Mouse (Mus musculus): ENCODE results near the gene Crb1. TPM values are rescaled to one million over a fixed set of nuclear protein-coding genes. Genes with fewer than 3 reads are reported as not detected.

The Crb1 gene
- polyA plus RNA-seq, 2 experiments = not detected

GRCm38 (mm10) chr1:139340178-139340859, 36.6 kb downstream of the Crb1 start:
- Histone ChIP-seq H3K4me2 (ENCODE audit: low read depth) (no peak overlapping the region), H3K4me1 (replicated peaks; ENCODE audit: control insufficient read depth in 2 of 2, insufficient read depth in 2 of 2, low read length in 1 of 2) (no peaks in the 10 kb centered on the region), H3K9ac (replicated peaks) (no peak overlapping the region), H3K27me3 (ENCODE audit: control insufficient read depth, insufficient read depth, low read length) (no peaks in the 10 kb centered on the region), H3K27ac (no peak overlapping the region), H3K9me3 (ENCODE audit: control insufficient read depth, low read length) (no peaks in the 10 kb centered on the region), H3K4me3 (ENCODE audit: insufficient read depth in 1 of 2, low read depth in 2 of 2, low read length in 2 of 2) (no peak overlapping the region), H3K36me3 (replicated peaks; ENCODE audit: control insufficient read depth, insufficient read depth, low read depth) (no peaks in the 10 kb centered on the region)
- no peak for ATAC-seq (ENCODE audit: insufficient read depth)
- no peak for TF ChIP-seq EP300 (IDR thresholded peaks at IDR 0.05; ENCODE audit: low read depth)
- peak; percentile 16; the same call in 1 of the 2 replicates for TF ChIP-seq CTCF (IDR thresholded peaks at IDR 0.05; ENCODE audit: low read depth)
- peak in 2 of 3 experiments; percentile 5 to 11 for DNase-seq (ENCODE audit: low read depth in 3 of 3, low spot score in 3 of 3)
- whole genome bisulfite sequencing (ENCODE audit: insufficient replicate concordance) = 5% methylated on average over 1 of the region's 2 CpGs

GRCm38 (mm10) chr1:139336997-139337396, 39.9 kb downstream of the Crb1 start:
- Histone ChIP-seq H3K4me2 (ENCODE audit: low read depth) (no peak overlapping the region), H3K9ac (replicated peaks) (no peak overlapping the region), H3K27me3 (ENCODE audit: control insufficient read depth, insufficient read depth, low read length) (no peaks in the 10 kb centered on the region), H3K36me3 (replicated peaks; ENCODE audit: control insufficient read depth, insufficient read depth, low read depth) (no peaks in the 10 kb centered on the region), H3K4me1 (replicated peaks; ENCODE audit: control insufficient read depth in 2 of 2, insufficient read depth in 2 of 2, low read length in 1 of 2) (no peaks in the 10 kb centered on the region), H3K4me3 (ENCODE audit: insufficient read depth in 1 of 2, low read depth in 2 of 2, low read length in 2 of 2) (no peak overlapping the region), H3K27ac (no peak overlapping the region), H3K9me3 (ENCODE audit: control insufficient read depth, low read length) (no peaks in the 10 kb centered on the region)
- 64% methylated on average over 2 of the region's 2 CpGs for WGBS (ENCODE audit: insufficient replicate concordance)
- DNase-seq (ENCODE audit: low read depth in 3 of 3, low spot score in 3 of 3) (no peak), ATAC-seq (ENCODE audit: insufficient read depth) (no peak)
- TF ChIP-seq EP300 (IDR thresholded peaks at IDR 0.05; ENCODE audit: low read depth) (no peak), CTCF (IDR thresholded peaks at IDR 0.05; ENCODE audit: low read depth) (no peak)

- Histone ChIP-seq H3K27me3 (ENCODE audit: control insufficient read depth, insufficient read depth, low read length) (no peaks in the 10 kb centered on the region), H3K27ac (no peak overlapping the region), H3K36me3 (replicated peaks; ENCODE audit: control insufficient read depth, insufficient read depth, low read depth) (no peaks in the 10 kb centered on the region), H3K4me2 (ENCODE audit: low read depth) (no peak overlapping the region), H3K9me3 (ENCODE audit: control insufficient read depth, low read length) (no peaks in the 10 kb centered on the region), H3K4me1 (replicated peaks; ENCODE audit: control insufficient read depth in 2 of 2, insufficient read depth in 2 of 2, low read length in 1 of 2) (no peaks in the 10 kb centered on the region), H3K9ac (replicated peaks) (no peak overlapping the region), H3K4me3 (ENCODE audit: insufficient read depth in 1 of 2, low read depth in 2 of 2, low read length in 2 of 2) (no peak overlapping the region)
- TF ChIP-seq EP300 (IDR thresholded peaks at IDR 0.05; ENCODE audit: low read depth) = no peak
- no peak for TF ChIP-seq CTCF (IDR thresholded peaks at IDR 0.05; ENCODE audit: low read depth)
- 62% methylated on average over 1 of the region's 1 CpGs for WGBS (ENCODE audit: insufficient replicate concordance)
- ATAC-seq (ENCODE audit: insufficient read depth) (no peak), DNase-seq (ENCODE audit: low read depth in 3 of 3, low spot score in 3 of 3) (no peak)
Observed at GRCm38 (mm10) chr1:139328811-139329210, 48.1 kb downstream of the Crb1 start.

GRCm38 (mm10) chr1:139328286-139328685, 48.6 kb downstream of the Crb1 start:
- Histone ChIP-seq H3K4me3 (ENCODE audit: insufficient read depth in 1 of 2, low read depth in 2 of 2, low read length in 2 of 2) (no peak overlapping the region), H3K9ac (replicated peaks) (no peak overlapping the region), H3K4me2 (ENCODE audit: low read depth) (no peak overlapping the region), H3K36me3 (replicated peaks; ENCODE audit: control insufficient read depth, insufficient read depth, low read depth) (no peaks in the 10 kb centered on the region), H3K27me3 (ENCODE audit: control insufficient read depth, insufficient read depth, low read length) (no peaks in the 10 kb centered on the region), H3K27ac (no peak overlapping the region), H3K9me3 (ENCODE audit: control insufficient read depth, low read length) (no peaks in the 10 kb centered on the region), H3K4me1 (replicated peaks; ENCODE audit: control insufficient read depth in 2 of 2, insufficient read depth in 2 of 2, low read length in 1 of 2) (no peaks in the 10 kb centered on the region)
- no peak for TF ChIP-seq CTCF (IDR thresholded peaks at IDR 0.05; ENCODE audit: low read depth)
- TF ChIP-seq EP300 (IDR thresholded peaks at IDR 0.05; ENCODE audit: low read depth) = no peak
- ATAC-seq (ENCODE audit: insufficient read depth) (no peak), DNase-seq (ENCODE audit: low read depth in 3 of 3, low spot score in 3 of 3) (no peak)
- 59% methylated on average over 5 of the region's 5 CpGs for WGBS (ENCODE audit: insufficient replicate concordance)

GRCm38 (mm10) chr1:139325378-139325777, 51.5 kb downstream of the Crb1 start:
- no peak overlapping the region for H3K4me3 ChIP-seq (ENCODE audit: insufficient read depth in 1 of 2, low read depth in 2 of 2, low read length in 2 of 2)
- 63% methylated on average over 2 of the region's 2 CpGs for WGBS (ENCODE audit: insufficient replicate concordance)
- no peak overlapping the region for H3K9ac ChIP-seq (replicated peaks)
- H3K27ac ChIP-seq = no peak overlapping the region
- no peaks in the 10 kb centered on the region for H3K4me1 ChIP-seq (replicated peaks; ENCODE audit: control insufficient read depth in 2 of 2, insufficient read depth in 2 of 2, low read length in 1 of 2)
- ATAC-seq (ENCODE audit: insufficient read depth) = no peak
- TF ChIP-seq EP300 (IDR thresholded peaks at IDR 0.05; ENCODE audit: low read depth) (no peak), CTCF (IDR thresholded peaks at IDR 0.05; ENCODE audit: low read depth) (no peak)
- H3K4me2 ChIP-seq (ENCODE audit: low read depth) = no peak overlapping the region
- DNase-seq (ENCODE audit: low read depth in 3 of 3, low spot score in 3 of 3) = no peak
- H3K9me3 ChIP-seq (ENCODE audit: control insufficient read depth, low read length) = no peaks in the 10 kb centered on the region
- no peaks in the 10 kb centered on the region for H3K36me3 ChIP-seq (replicated peaks; ENCODE audit: control insufficient read depth, insufficient read depth, low read depth)
- H3K27me3 ChIP-seq (ENCODE audit: control insufficient read depth, insufficient read depth, low read length) = no peaks in the 10 kb centered on the region

Measured in liver, embryonic 14.5 days (tissue).